Mouse (Mus musculus): Measurements from ENCODE around the gene Ncoa6.

Ncoa6 gene

GRCm38 (mm10) chr2:155436445-155436844 is 37.2 kb downstream of the Ncoa6 start:
- DNase-seq: no peak

GRCm38 (mm10) chr2:155420911-155421310 is 52.8 kb downstream of the Ncoa6 start:
- DNase-seq: peak in 1 of 2 experiments; percentile 33

GRCm38 (mm10) chr2:155404635-155405034 is 69.1 kb downstream of the Ncoa6 start:
- no peak for DNase-seq

- no peak for DNase-seq
Observed at GRCm38 (mm10) chr2:155401926-155402325, 71.8 kb downstream of the Ncoa6 start.

- peak; percentile 62 to 70 for DNase-seq
Observed at GRCm38 (mm10) chr2:155400276-155400675, 73.4 kb downstream of the Ncoa6 start.

GRCm38 (mm10) chr2:155394586-155394985 is 79.1 kb downstream of the Ncoa6 start:
- DNase-seq: no peak

GRCm38 (mm10) chr2:155388573-155388972 is 85.1 kb downstream of the Ncoa6 start:
- DNase-seq: peak; percentile 34 to 45

GRCm38 (mm10) chr2:155387052-155387451 is 86.6 kb downstream of the Ncoa6 start:
- peak; percentile 16 to 17 for DNase-seq

GRCm38 (mm10) chr2:155386534-155386899 is 87.2 kb downstream of the Ncoa6 start:
- peak; percentile 30 to 51 for DNase-seq

- peak; percentile 23 to 31 for DNase-seq
Observed at GRCm38 (mm10) chr2:155385731-155386533, 87.8 kb downstream of the Ncoa6 start.

- peak; percentile 85 to 88 for DNase-seq
Observed at GRCm38 (mm10) chr2:155385090-155385489, 88.6 kb downstream of the Ncoa6 start.

GRCm38 (mm10) chr2:155382791-155383438 is 90.8 kb downstream of the Ncoa6 start:
- DNase-seq: peak; percentile 47

- no peak for DNase-seq
Observed at GRCm38 (mm10) chr2:155382332-155382700, 91.4 kb downstream of the Ncoa6 start.

- DNase-seq: peak; percentile 96 to 99
Observed at GRCm38 (mm10) chr2:155381643-155382331, 91.9 kb downstream of the Ncoa6 start.

GRCm38 (mm10) chr2:155381060-155381437 is 92.6 kb downstream of the Ncoa6 start:
- peak; percentile 29 to 44 for DNase-seq

GRCm38 (mm10) chr2:155380261-155381059 is 93.2 kb downstream of the Ncoa6 start, which contains the start of gene Trp53inp2:
Gene Trp53inp2 (plus strand): TSS chr2:155381059.
- peak in 1 of 2 experiments; percentile 35 for DNase-seq

GRCm38 (mm10) chr2:155376191-155376590 is 97.5 kb downstream of the Ncoa6 start:
- DNase-seq: no peak

- no peak for DNase-seq
Observed at GRCm38 (mm10) chr2:155374521-155374920, 99.2 kb downstream of the Ncoa6 start.

- DNase-seq: no peak
Observed at GRCm38 (mm10) chr2:155373886-155374285, 99.8 kb downstream of the Ncoa6 start.

- no peak for DNase-seq
Observed at GRCm38 (mm10) chr2:155373302-155373701, 100.4 kb downstream of the Ncoa6 start.

- no peak for DNase-seq
Observed at GRCm38 (mm10) chr2:155372451-155372850, 101.2 kb downstream of the Ncoa6 start.

GRCm38 (mm10) chr2:155369333-155369883 is 104.3 kb downstream of the Ncoa6 start:
- DNase-seq: no peak
